Mouse (Mus musculus) kidney, adult 11 months (tissue): Measurements from ENCODE around the gene Mrtfb.

Source experiments
- DNase-seq: peaks from one replicate; pipeline ENCODE4 v3.0.0; 2022

Gene Mrtfb

GRCm38 (mm10) chr16:13255855-13256635 is at the start of gene Mrtfb:
TSS of gene Mrtfb (plus strand) at chr16:13256481.
- peak; percentile 91 for DNase-seq

- DNase-seq = no peak
Measured at GRCm38 (mm10) chr16:13207649-13208048, 48.6 kb upstream of the Mrtfb start.

- no peak for DNase-seq
Measured at GRCm38 (mm10) chr16:13208087-13208486, 48.2 kb upstream of the Mrtfb start.

GRCm38 (mm10) chr16:13212781-13213180 is 43.5 kb upstream of the Mrtfb start:
- no peak for DNase-seq

- DNase-seq = no peak
Measured at GRCm38 (mm10) chr16:13216116-13216952, 39.9 kb upstream of the Mrtfb start.

GRCm38 (mm10) chr16:13217951-13218350 is 38.3 kb upstream of the Mrtfb start:
- no peak for DNase-seq

GRCm38 (mm10) chr16:13221475-13221874 is 34.8 kb upstream of the Mrtfb start:
- no peak for DNase-seq

- no peak for DNase-seq
Measured at GRCm38 (mm10) chr16:13232043-13232442, 24.2 kb upstream of the Mrtfb start.

GRCm38 (mm10) chr16:13232912-13233802 is 23.1 kb upstream of the Mrtfb start:
- DNase-seq = peak; percentile 66

- no peak for DNase-seq
Measured at GRCm38 (mm10) chr16:13239039-13239438, 17.2 kb upstream of the Mrtfb start.

GRCm38 (mm10) chr16:13239544-13239943 is 16.7 kb upstream of the Mrtfb start:
- no peak for DNase-seq

GRCm38 (mm10) chr16:13240326-13240725 is 16.0 kb upstream of the Mrtfb start:
- no peak for DNase-seq

GRCm38 (mm10) chr16:13245658-13246057 is 10.6 kb upstream of the Mrtfb start:
- DNase-seq = no peak

- no peak for DNase-seq
Measured at GRCm38 (mm10) chr16:13246855-13247254, 9.4 kb upstream of the Mrtfb start.

GRCm38 (mm10) chr16:13250061-13250460 is 6.2 kb upstream of the Mrtfb start:
- DNase-seq = no peak

GRCm38 (mm10) chr16:13256667-13257527 is 616 bp downstream of the Mrtfb start:
- DNase-seq = no peak

GRCm38 (mm10) chr16:13257528-13257835 is 1.2 kb downstream of the Mrtfb start:
- DNase-seq = no peak

GRCm38 (mm10) chr16:13259026-13259425 is 2.7 kb downstream of the Mrtfb start:
- DNase-seq = no peak

- no peak for DNase-seq
Measured at GRCm38 (mm10) chr16:13266312-13266711, 10.0 kb downstream of the Mrtfb start.

GRCm38 (mm10) chr16:13267350-13267904 is 11.1 kb downstream of the Mrtfb start:
- DNase-seq = peak; percentile 1

- DNase-seq = no peak
Measured at GRCm38 (mm10) chr16:13269426-13269825, 13.1 kb downstream of the Mrtfb start.

- DNase-seq = peak; percentile 46
Measured at GRCm38 (mm10) chr16:13276258-13276657, 20.0 kb downstream of the Mrtfb start.
